In genomic region chr6:22088346-22089064, GRCm38 (mm10) we compare ENCODE assay signal across 8 mouse cellular contexts.
DNase-seq lines count a peak whose midpoint lies in the region; ATAC-seq lines count a peak whose summit lies in the region.

No protein-coding gene starts in this region.

- no peak overlapping the region for H3K27ac ChIP-seq in forebrain, embryonic 10.5 days
- no peak overlapping the region for H3K27ac ChIP-seq in forebrain, embryonic 15.5 days (replicated peaks)
- no peak overlapping the region for H3K27ac ChIP-seq in kidney, embryonic 14.5 days (ENCODE audit: low read depth, low read length)

- no peaks in the 10 kb centered on the region for H3K4me1 ChIP-seq in forebrain, embryonic 10.5 days
- H3K4me1 ChIP-seq in forebrain, embryonic 15.5 days: no peaks in the 10 kb centered on the region
- H3K4me1 ChIP-seq in kidney, embryonic 14.5 days (ENCODE audit: control insufficient read depth, insufficient read depth, low read length): no peaks in the 10 kb centered on the region

- peak; percentile 55 for DNase-seq in forebrain, embryonic 10.5 days (ENCODE audit: extremely low spot score, low spot score)
- DNase-seq in right cerebral cortex, adult 18-20 months: peak; percentile 6
- no peak for DNase-seq in right cerebral cortex, postnatal 14 days
- peak; percentile 68 for DNase-seq in embryo, embryonic 9.5 days (ENCODE audit: extremely low spot score)
- peak; percentile 26 for DNase-seq in naive thymus-derived CD4-positive, alpha-beta T cell, adult 2 months (ENCODE audit: low read depth)

- no peaks in the 10 kb centered on the region for H3K9me3 ChIP-seq in forebrain, embryonic 10.5 days
- H3K9me3 ChIP-seq in forebrain, embryonic 15.5 days: no peaks in the 10 kb centered on the region
- no peaks in the 10 kb centered on the region for H3K9me3 ChIP-seq in kidney, embryonic 14.5 days (ENCODE audit: control insufficient read depth, low read length)

- no peaks in the 10 kb centered on the region; the same call in 1 of the 2 replicates for H3K36me3 ChIP-seq in forebrain, embryonic 10.5 days (replicated peaks)
- H3K36me3 ChIP-seq in forebrain, embryonic 15.5 days: no peaks in the 10 kb centered on the region
- H3K36me3 ChIP-seq in kidney, embryonic 14.5 days (ENCODE audit: control insufficient read depth, insufficient read depth, low read length): peaks cover 24% of the 10 kb centered on the region; the same call in 1 of the 2 replicates

- no peak for ATAC-seq in forebrain, embryonic 15.5 days (replicated peaks)
- ATAC-seq in kidney, embryonic 14.5 days (ENCODE audit: low FRiP score, low TSS enrichment): peak; percentile 49; the same call in 1 of the 2 replicates
- no peak for ATAC-seq in frontal cortex, adult (ENCODE audit: low TSS enrichment)

- no peak overlapping the region for H3K4me3 ChIP-seq in forebrain, embryonic 10.5 days
- no peak overlapping the region for H3K4me3 ChIP-seq in forebrain, embryonic 15.5 days
- no peak overlapping the region for H3K4me3 ChIP-seq in kidney, embryonic 14.5 days (ENCODE audit: low read length)

- H3K9ac ChIP-seq in forebrain, embryonic 15.5 days (replicated peaks): no peak overlapping the region
- H3K9ac ChIP-seq in kidney, embryonic 14.5 days (ENCODE audit: low read depth, low read length): no peak overlapping the region

- H3K27me3 ChIP-seq in forebrain, embryonic 10.5 days (ENCODE audit: poor library complexity, severe bottlenecking): no peaks in the 10 kb centered on the region
- no peaks in the 10 kb centered on the region for H3K27me3 ChIP-seq in forebrain, embryonic 15.5 days
- H3K27me3 ChIP-seq in kidney, embryonic 14.5 days (ENCODE audit: control insufficient read depth, insufficient read depth, low read length): no peaks in the 10 kb centered on the region

- no peak overlapping the region for H3K4me2 ChIP-seq in forebrain, embryonic 15.5 days (replicated peaks)
- H3K4me2 ChIP-seq in kidney, embryonic 14.5 days (replicated peaks; ENCODE audit: low read depth, low read length): no peak overlapping the region

- 55% methylated on average over 17 of the region's 17 CpGs for WGBS in forebrain, embryonic 10.5 days
- 58% methylated on average over 17 of the region's 17 CpGs for WGBS in forebrain, embryonic 15.5 days
- 55% methylated on average over 17 of the region's 17 CpGs for WGBS in kidney, embryonic 14.5 days
